Mouse (Mus musculus) left cerebral cortex, postnatal 14 days (tissue): ENCODE data around the gene Spr. TPM values are rescaled to one million over a fixed set of nuclear protein-coding genes. Genes with fewer than 3 reads are reported as not detected.
"Not testable (repeated sequence)": the region's sequence is repeated elsewhere in the genome, so short reads cannot be mapped to it uniquely, and the experiment has no call there.

Experiments used
- DNase-seq, 2 experiments: peaks; one replicate each; pipeline ENCODE4 v3.0.0; 2021 to 2022; ENCODE audit warnings: low spot score in 2 of 2, mixed read lengths in 1 of 2
- intact Hi-C: fragments of 180-260 bp; cut with DNase I; formaldehyde crosslinking; loops from one replicate; pipeline ENCODE4 v1.15.1; 2025
- long read RNA-seq, 2 experiments: library from polyadenylated mRNA; stranded (forward); transcript quantifications; one replicate each; pipeline ENCODE4 v2.0.0; 2021
- total RNA-seq, 2 experiments: library from RNA; stranded (reverse); gene quantifications; 2 replicates each; pipeline ENCODE4 v1.2.3; 2021

Gene Spr
- total RNA-seq, result 10 to 100 TPM; 35.5 to 37.2 TPM
- long read RNA-seq, experiment 1, transcript Spr-201 (3 exons, 1,230 nt), result major isoform, 14 of 16 reads
- long read RNA-seq, experiment 1, partial matches to known transcripts, result 0 of 16 reads
- long read RNA-seq, experiment 1, other reads (novel, unspliced or antisense), result 2 of 16 reads
- long read RNA-seq, experiment 2, transcript Spr-201 (3 exons, 1,230 nt), result major isoform, 11 of 12 reads
- long read RNA-seq, experiment 2, partial matches to known transcripts, result 0 of 12 reads
- long read RNA-seq, experiment 2, other reads (novel, unspliced or antisense), result 1 of 12 reads

- DNase-seq, result peak; percentile 78 to 81
- intact Hi-C loops, result no loop called here
Measured at GRCm38 (mm10) chr6:85137217-85138035, at the start of gene Spr. Gene Spr, minus strand, starts transcription at chr6:85137766.

GRCm38 (mm10) chr6:85186744-85187059, 49.1 kb upstream of the Spr start:
- intact Hi-C loops, result no loop called here
- no peak for DNase-seq

- DNase-seq, result no peak
- intact Hi-C loops, result no loop called here
Measured at GRCm38 (mm10) chr6:85186033-85186743, 48.6 kb upstream of the Spr start.

GRCm38 (mm10) chr6:85183951-85184350, 46.4 kb upstream of the Spr start:
- no peak for DNase-seq
- intact Hi-C loops, result no loop called here

GRCm38 (mm10) chr6:85180036-85180435, 42.5 kb upstream of the Spr start:
- intact Hi-C loops, result no loop called here

GRCm38 (mm10) chr6:85179569-85179968, 42.0 kb upstream of the Spr start:
- intact Hi-C loops, result no loop called here
- DNase-seq, result no peak

More at GRCm38 (mm10) chr6:85180036-85180435, 42.5 kb upstream of the Spr start:
- DNase-seq, result no peak

GRCm38 (mm10) chr6:85165440-85165921, 27.9 kb upstream of the Spr start:
- DNase-seq, result no peak
- intact Hi-C loops, result no loop called here

GRCm38 (mm10) chr6:85160201-85160923, 22.8 kb upstream of the Spr start:
- intact Hi-C loops, result loop anchor here (1.0 to 5.0 kb wide), 3 partner anchors 77 to 250 kb away; no protein-coding TSS in a partner anchor
- DNase-seq, result peak; percentile 91

GRCm38 (mm10) chr6:85159092-85159760, 21.7 kb upstream of the Spr start:
- peak; percentile 55 to 70 for DNase-seq
- intact Hi-C loops, result not testable (repeated sequence)

GRCm38 (mm10) chr6:85158040-85158804, 20.7 kb upstream of the Spr start:
- DNase-seq, intact Hi-C loops: not testable (repeated sequence)

GRCm38 (mm10) chr6:85156551-85156950, 19.0 kb upstream of the Spr start:
- intact Hi-C loops, result not testable (repeated sequence)

GRCm38 (mm10) chr6:85154861-85155528, 17.4 kb upstream of the Spr start:
- intact Hi-C loops, result no loop called here
- peak in 1 of 2 experiments; percentile 12 for DNase-seq

More at GRCm38 (mm10) chr6:85156551-85156950, 19.0 kb upstream of the Spr start:
- not testable (repeated sequence) for DNase-seq

GRCm38 (mm10) chr6:85153970-85154540, 16.5 kb upstream of the Spr start:
- intact Hi-C loops, result no loop called here

GRCm38 (mm10) chr6:85150386-85150785, 12.8 kb upstream of the Spr start:
- no peak for DNase-seq
- intact Hi-C loops, result no loop called here

More at GRCm38 (mm10) chr6:85153970-85154540, 16.5 kb upstream of the Spr start:
- peak; percentile 78 to 81 for DNase-seq

GRCm38 (mm10) chr6:85147636-85148035, 10.1 kb upstream of the Spr start:
- intact Hi-C loops, result no loop called here
- no peak for DNase-seq

GRCm38 (mm10) chr6:85144466-85144865, 6.9 kb upstream of the Spr start:
- DNase-seq, result no peak
- intact Hi-C loops, result no loop called here

GRCm38 (mm10) chr6:85141013-85141412, 3.4 kb upstream of the Spr start:
- peak; percentile 52 to 67 for DNase-seq
- intact Hi-C loops, result not testable (repeated sequence)
